Mouse (Mus musculus) kidney, adult 11 months (tissue): Measurements from ENCODE around the gene Mcm8.

Experiments
- DNase-seq: peaks from one replicate; pipeline ENCODE4 v3.0.0; 2022

The Mcm8 gene

GRCm38 (mm10) chr2:132815608-132816314 is at the start of gene Mcm8, which contains the start of gene Trmt6:
Gene Mcm8, plus strand, starts transcription at chr2:132816141.
Gene Trmt6, minus strand, starts transcription at chr2:132816055.
- DNase-seq, result peak; percentile 91

- DNase-seq, result no peak
Measured at GRCm38 (mm10) chr2:132770822-132771221, 45.1 kb upstream of the Mcm8 start.

GRCm38 (mm10) chr2:132780978-132781377 is 35.0 kb upstream of the Mcm8 start, which contains the start of gene Chgb:
Gene Chgb, plus strand, starts transcription at chr2:132781278.
- no peak for DNase-seq

GRCm38 (mm10) chr2:132781439-132782068 is 34.4 kb upstream of the Mcm8 start:
- DNase-seq, result peak; percentile 76

GRCm38 (mm10) chr2:132784039-132784438 is 31.9 kb upstream of the Mcm8 start:
- DNase-seq, result no peak

GRCm38 (mm10) chr2:132793441-132794203 is 22.3 kb upstream of the Mcm8 start:
- no peak for DNase-seq

- no peak for DNase-seq
Measured at GRCm38 (mm10) chr2:132794204-132794586, 21.7 kb upstream of the Mcm8 start.

GRCm38 (mm10) chr2:132802976-132803375 is 13.0 kb upstream of the Mcm8 start:
- DNase-seq, result no peak

- no peak for DNase-seq
Measured at GRCm38 (mm10) chr2:132841071-132841470, 25.1 kb downstream of the Mcm8 start.

- DNase-seq, result peak; percentile 95
Measured at GRCm38 (mm10) chr2:132846407-132847358, 30.7 kb downstream of the Mcm8 start, which contains the start of gene Crls1. Gene Crls1, plus strand, starts transcription at chr2:132846666.

GRCm38 (mm10) chr2:132847581-132847980 is 31.6 kb downstream of the Mcm8 start:
- DNase-seq, result no peak

- no peak for DNase-seq
Measured at GRCm38 (mm10) chr2:132848361-132848760, 32.4 kb downstream of the Mcm8 start.

GRCm38 (mm10) chr2:132849141-132849540 is 33.2 kb downstream of the Mcm8 start:
- no peak for DNase-seq

- no peak for DNase-seq
Measured at GRCm38 (mm10) chr2:132853051-132853450, 37.1 kb downstream of the Mcm8 start.

- DNase-seq, result no peak
Measured at GRCm38 (mm10) chr2:132856333-132856732, 40.4 kb downstream of the Mcm8 start.

GRCm38 (mm10) chr2:132860435-132860834 is 44.5 kb downstream of the Mcm8 start:
- no peak for DNase-seq

- no peak for DNase-seq
Measured at GRCm38 (mm10) chr2:132861456-132861855, 45.5 kb downstream of the Mcm8 start.

GRCm38 (mm10) chr2:132863325-132863724 is 47.4 kb downstream of the Mcm8 start:
- no peak for DNase-seq

- no peak for DNase-seq
Measured at GRCm38 (mm10) chr2:132867521-132867920, 51.6 kb downstream of the Mcm8 start.

- no peak for DNase-seq
Measured at GRCm38 (mm10) chr2:132869682-132870081, 53.7 kb downstream of the Mcm8 start.

GRCm38 (mm10) chr2:132870286-132870685 is 54.3 kb downstream of the Mcm8 start:
- no peak for DNase-seq

GRCm38 (mm10) chr2:132871663-132872062 is 55.7 kb downstream of the Mcm8 start:
- DNase-seq, result peak; percentile 96
